Mouse (Mus musculus) spleen, adult 12 weeks (tissue): ENCODE measurements at regions not wholly inside any gene's neighbourhood (a gene's known extent, or its start where the extent isn't known, plus 50 kb on each side); places are given as distances from the start of the nearest gene placed in this dataset.

Experiments used
- DNase-seq: peaks from one replicate; pipeline ENCODE4 v3.0.0; 2022; ENCODE audit warnings: low spot score

- no peak for DNase-seq
Measured at GRCm38 (mm10) chr9:61631097-61631496, 258.9 kb downstream of the Tle3 start.

GRCm38 (mm10) chr9:61627801-61628574 is 255.8 kb downstream of the Tle3 start:
- no peak for DNase-seq

- DNase-seq: no peak
Measured at GRCm38 (mm10) chr9:61622933-61623332, 250.8 kb downstream of the Tle3 start.

GRCm38 (mm10) chr9:61621939-61622338 is 249.8 kb downstream of the Tle3 start:
- no peak for DNase-seq

- no peak for DNase-seq
Measured at GRCm38 (mm10) chr9:61620786-61621185, 248.6 kb downstream of the Tle3 start.

GRCm38 (mm10) chr9:61620105-61620504 is 247.9 kb downstream of the Tle3 start:
- DNase-seq: no peak

- no peak for DNase-seq
Measured at GRCm38 (mm10) chr9:61618510-61619249, 246.5 kb downstream of the Tle3 start.

GRCm38 (mm10) chr9:61617979-61618378 is 245.8 kb downstream of the Tle3 start:
- DNase-seq: no peak

GRCm38 (mm10) chr9:61615556-61615955 is 243.4 kb downstream of the Tle3 start:
- DNase-seq: no peak

GRCm38 (mm10) chr9:61607576-61607975 is 235.4 kb downstream of the Tle3 start:
- no peak for DNase-seq

GRCm38 (mm10) chr9:61602353-61602978 is 230.3 kb downstream of the Tle3 start:
- no peak for DNase-seq

- DNase-seq: no peak
Measured at GRCm38 (mm10) chr9:61601911-61602310, 229.7 kb downstream of the Tle3 start.

GRCm38 (mm10) chr9:61597287-61597686 is 225.1 kb downstream of the Tle3 start:
- no peak for DNase-seq

- DNase-seq: no peak
Measured at GRCm38 (mm10) chr9:61596410-61597108, 224.4 kb downstream of the Tle3 start.

- no peak for DNase-seq
Measured at GRCm38 (mm10) chr9:61595170-61595967, 223.2 kb downstream of the Tle3 start.

GRCm38 (mm10) chr9:61593991-61594390 is 221.8 kb downstream of the Tle3 start:
- no peak for DNase-seq

- DNase-seq: no peak
Measured at GRCm38 (mm10) chr9:61589727-61590299, 217.6 kb downstream of the Tle3 start.

- DNase-seq: no peak
Measured at GRCm38 (mm10) chr9:61583281-61584072, 211.3 kb downstream of the Tle3 start.

- no peak for DNase-seq
Measured at GRCm38 (mm10) chr9:61581046-61581445, 208.9 kb downstream of the Tle3 start.

GRCm38 (mm10) chr9:61578255-61578654 is 206.1 kb downstream of the Tle3 start:
- DNase-seq: no peak
